Mouse (Mus musculus) small intestine, adult 2 months (tissue): ENCODE measurements around the gene Gmppb. TPM values are rescaled to one million over a fixed set of nuclear protein-coding genes. Genes with fewer than 3 reads are reported as not detected.
A peak's percentile ranks its signal among the peaks of the same experiment; 100 is the strongest.

Experiments
- H3K27ac ChIP-seq: fragments of 200-500 bp; 2 replicates; pipeline ENCODE4 v1.5.1; 2012; ENCODE audit warnings: low read depth, low read length, control low read depth, inconsistent platforms; ENCODE audit not compliant: insufficient read depth
- H3K27me3 ChIP-seq: fragments of 200-500 bp; 2 replicates; pipeline ENCODE4 v1.6.1; 2012; ENCODE audit warnings: mild to moderate bottlenecking, moderate library complexity, low read length, inconsistent platforms; ENCODE audit not compliant: control insufficient read depth, insufficient read depth
- H3K36me3 ChIP-seq: fragments of 200-500 bp; 2 replicates; pipeline ENCODE4 v1.6.1; 2012; ENCODE audit warnings: mild to moderate bottlenecking, low read length, control low read depth, inconsistent platforms; ENCODE audit not compliant: control insufficient read depth, insufficient read depth
- H3K4me1 ChIP-seq: fragments of 200-500 bp; 2 replicates; pipeline ENCODE4 v1.6.1; 2012; ENCODE audit warnings: low read length, inconsistent platforms, mixed read lengths; ENCODE audit not compliant: control insufficient read depth, insufficient read depth, insufficient read length
- H3K4me3 ChIP-seq: fragments of 200-500 bp; 2 replicates; pipeline ENCODE4 v1.5.1; 2012; ENCODE audit warnings: low read depth, mild to moderate bottlenecking, control low read depth, inconsistent platforms, low read length, moderate library complexity
- CTCF ChIP-seq: fragments of 200-500 bp; IDR thresholded peaks from 2 replicates; pipeline ENCODE4 v1.5.1; 2012; ENCODE audit warnings: low read depth, mild to moderate bottlenecking, control low read depth, inconsistent platforms, low read length, moderate library complexity, mixed read lengths; ENCODE audit not compliant: insufficient replicate concordance, insufficient read length; ENCODE audit errors: extremely low read depth
- POLR2A ChIP-seq: fragments of 200-500 bp; IDR thresholded peaks from 2 replicates; pipeline ENCODE4 v1.6.1; 2012; ENCODE audit warnings: low read depth, mild to moderate bottlenecking, control low read depth, inconsistent platforms, low read length, moderate library complexity
- WGBS: fragments of 180-500 bp; shearing (Covaris S2); methylation state at CpG from one replicate; pipeline ENCODE4 v1.1.7; 2018; 5-methylcytosine and 5-hydroxymethylcytosine counted together
- polyA plus RNA-seq: library from polyadenylated mRNA; depleted of rRNA; stranded (reverse); fragments of >200 nt; gene quantifications from 2 replicates; pipeline ENCODE4 v1.2.3, GENCODE M21; 2012

The Gmppb gene
- polyA plus RNA-seq, 1 experiment = 56.7 TPM

- H3K27ac ChIP-seq = no peak overlapping the region
- H3K4me1 ChIP-seq = peaks cover 31% of the 10 kb centered on the region
- H3K36me3 ChIP-seq = peaks cover 49% of the 10 kb centered on the region
- no peak overlapping the region for H3K4me3 ChIP-seq
- 64% methylated on average over 4 of the region's 4 CpGs for WGBS
- TF ChIP-seq POLR2A = no peak
- TF ChIP-seq CTCF = no peak
- H3K27me3 ChIP-seq = no peaks in the 10 kb centered on the region
These were observed 2.8 kb downstream of the Gmppb start for GRCm38 (mm10) chr9:108051931-108052220.

GRCm38 (mm10) chr9:108052411-108052810 is 3.4 kb downstream of the Gmppb start:
- WGBS = 63% methylated on average over 7 of the region's 7 CpGs
- peaks cover 51% of the 10 kb centered on the region for H3K36me3 ChIP-seq
- no peaks in the 10 kb centered on the region for H3K27me3 ChIP-seq
- H3K4me1 ChIP-seq = peaks cover 31% of the 10 kb centered on the region
- no peak overlapping the region for H3K27ac ChIP-seq
- H3K4me3 ChIP-seq = no peak overlapping the region
- TF ChIP-seq POLR2A (no peak), CTCF (no peak)

GRCm38 (mm10) chr9:108052885-108053664 is 4.0 kb downstream of the Gmppb start, which contains the start of gene Amigo3:
TSS of gene Amigo3 (plus strand) at chr9:108053159.
- H3K4me1 ChIP-seq = peaks cover 24% of the 10 kb centered on the region
- H3K27ac ChIP-seq = peak within 1 kb of the TSS; percentile 44
- TF ChIP-seq CTCF = peak; percentile 95
- TF ChIP-seq POLR2A = peak; percentile 35; the same call in 1 of the 2 replicates
- H3K36me3 ChIP-seq = peaks cover 55% of the 10 kb centered on the region
- H3K4me3 ChIP-seq = peak within 1 kb of the TSS; percentile 41
- 33% methylated on average over 20 of the region's 20 CpGs for WGBS
- no peaks in the 10 kb centered on the region for H3K27me3 ChIP-seq

GRCm38 (mm10) chr9:108053665-108054225 is 4.7 kb downstream of the Gmppb start:
- no peaks in the 10 kb centered on the region for H3K27me3 ChIP-seq
- H3K4me3 ChIP-seq = no peak overlapping the region
- TF ChIP-seq POLR2A (peak; percentile 9; the same call in 1 of the 2 replicates), CTCF (no peak)
- 29% methylated on average over 15 of the region's 15 CpGs for WGBS
- peaks cover 62% of the 10 kb centered on the region for H3K36me3 ChIP-seq
- H3K27ac ChIP-seq = peak overlapping the region; percentile 44
- peaks cover 20% of the 10 kb centered on the region for H3K4me1 ChIP-seq

- Histone ChIP-seq H3K36me3 (peaks cover 66% of the 10 kb centered on the region), H3K4me3 (no peak overlapping the region), H3K4me1 (peaks cover 20% of the 10 kb centered on the region), H3K27ac (no peak overlapping the region), H3K27me3 (no peaks in the 10 kb centered on the region)
- WGBS = 72% methylated on average over 22 of the region's 22 CpGs
- TF ChIP-seq CTCF (no peak), POLR2A (no peak)
These were observed 5.4 kb downstream of the Gmppb start for GRCm38 (mm10) chr9:108054331-108055040.

GRCm38 (mm10) chr9:108055061-108055460 is 6.0 kb downstream of the Gmppb start:
- WGBS = 39% methylated on average over 1 of the region's 1 CpGs
- H3K36me3 ChIP-seq = peaks cover 68% of the 10 kb centered on the region

More at GRCm38 (mm10) chr9:108055061-108055460, 6.0 kb downstream of the Gmppb start:
- Histone ChIP-seq H3K4me3 (no peak overlapping the region), H3K27me3 (no peaks in the 10 kb centered on the region), H3K4me1 (peaks cover 20% of the 10 kb centered on the region), H3K27ac (no peak overlapping the region)
- TF ChIP-seq CTCF (no peak), POLR2A (no peak)
